ENCODE assay signal across 1 mouse cellular context in the genomic region with DNA sequence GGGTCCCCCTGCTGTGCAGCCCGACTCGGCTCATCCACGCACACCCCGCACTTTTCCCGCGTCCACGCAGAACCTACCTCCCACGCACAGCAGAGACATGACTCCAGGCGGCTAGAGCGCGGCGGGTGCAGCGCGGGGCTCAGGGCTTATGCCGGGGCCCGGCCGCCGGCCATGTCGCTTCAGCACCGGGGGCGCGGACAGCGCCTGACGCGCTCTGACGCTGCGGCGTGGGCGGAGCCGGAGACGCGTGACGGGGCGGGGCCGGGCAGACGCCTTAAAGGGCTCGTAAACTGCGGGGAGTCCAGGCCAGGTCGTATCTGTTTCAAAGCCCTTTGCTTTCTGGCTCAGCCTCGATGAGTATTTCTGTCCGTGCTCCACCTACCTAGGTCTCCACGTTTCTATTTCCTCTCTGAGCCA.
TF ChIP-seq lines count a peak whose summit lies in the region.

A gene (minus strand): TSS at position 209 of the 417 bp plus-strand sequence.

TF ChIP-seq in CH12.LX, 34 proteins besides CTCF, POLR2A, EP300 and RAD21 (continued from another document):
- TF ChIP-seq SIN3A (IDR thresholded peaks at IDR 0.05; ENCODE audit: low read length) (peak; percentile 99), BHLHE40 (IDR thresholded peaks at IDR 0.05; ENCODE audit: low read depth, low read length) (peak; percentile 96), MAX (IDR thresholded peaks at IDR 0.05; ENCODE audit: low read length) (peak; percentile 39; the same call in 1 of the 2 replicates), ZKSCAN1 (IDR thresholded peaks at IDR 0.05; ENCODE audit: borderline replicate concordance, low read depth, low read length) (no peak), MXI1 (IDR thresholded peaks at IDR 0.05; ENCODE audit: low read depth, low read length) (peak; percentile 95), MYC (IDR thresholded peaks at IDR 0.05; ENCODE audit: low read depth, low read length) (0 out of 2 replicates have a peak, but pooled peaks have one; percentile 25), MAZ (IDR thresholded peaks at IDR 0.05; ENCODE audit: low read depth, low read length) (peak; percentile 56; the same call in 1 of the 2 replicates), UBTF (IDR thresholded peaks at IDR 0.05; ENCODE audit: low read depth, low read length) (no peak), GABPA (IDR thresholded peaks at IDR 0.05; ENCODE audit: insufficient replicate concordance, low read depth, low read length) (no peak), MEF2A (IDR thresholded peaks at IDR 0.05; ENCODE audit: borderline replicate concordance, low read depth, low read length) (peak; percentile 57; the same call in 1 of the 2 replicates), USF1 (IDR thresholded peaks at IDR 0.05; ENCODE audit: low read depth, low read length) (peak; percentile 52), POLR2AphosphoS2 (IDR thresholded peaks at IDR 0.05; ENCODE audit: low read depth, low read length) (no peak), HCFC1 (IDR thresholded peaks at IDR 0.05; ENCODE audit: low read depth, low read length) (peak; percentile 62), IRF4 (IDR thresholded peaks at IDR 0.05; ENCODE audit: low read depth, low read length) (peak; percentile 44; the same call in 1 of the 2 replicates), MAFK (IDR thresholded peaks at IDR 0.05; ENCODE audit: insufficient replicate concordance, low read length) (no peak), CHD1 (IDR thresholded peaks at IDR 0.05; ENCODE audit: low read depth, low read length) (no peak)
TF ChIP-seq in CH12.LX: peak in this region for 15.
